Mouse (Mus musculus): ENCODE measurements around the gene Tnip3. TPM values are rescaled to one million over a fixed set of nuclear protein-coding genes. Genes with fewer than 3 reads are reported as not detected.

Tnip3 gene
- polyA plus RNA-seq, 1 experiment from 2014 or later: 0.17 TPM

- H3K4me3 ChIP-seq (ENCODE audit: low read depth, low read length): no peak overlapping the region
- peaks cover 9% of the 10 kb centered on the region; the same call in 1 of the 2 replicates for H3K4me1 ChIP-seq (ENCODE audit: control insufficient read depth, insufficient read depth, low read length)
- no peak overlapping the region for H3K27ac ChIP-seq (replicated peaks; ENCODE audit: low read depth, low read length)
- H3K36me3 ChIP-seq (ENCODE audit: control insufficient read depth, insufficient read depth, low read length): no peaks in the 10 kb centered on the region
- H3K4me2 ChIP-seq (ENCODE audit: low read depth, low read length): no peak overlapping the region
- no peaks in the 10 kb centered on the region for H3K27me3 ChIP-seq (replicated peaks; ENCODE audit: control insufficient read depth, insufficient read depth, low read length)
- H3K9ac ChIP-seq (ENCODE audit: low read depth, low read length): no peak overlapping the region
- 32% methylated on average over 5 of the region's 5 CpGs for WGBS
- H3K9me3 ChIP-seq (ENCODE audit: control insufficient read depth, low read length): no peaks in the 10 kb centered on the region
- DNase-seq (ENCODE audit: low spot score): no peak
- ATAC-seq (ENCODE audit: low read depth): no peak
These were observed 12.3 kb downstream of the Tnip3 start for GRCm38 (mm10) chr6:65537327-65537884.

GRCm38 (mm10) chr6:65538022-65538652 lies 13.0 kb downstream of the Tnip3 start:
- no peaks in the 10 kb centered on the region for H3K27me3 ChIP-seq (replicated peaks; ENCODE audit: control insufficient read depth, insufficient read depth, low read length)
- DNase-seq (ENCODE audit: low spot score) (no peak), ATAC-seq (ENCODE audit: low read depth) (no peak)
- no peak overlapping the region for H3K9ac ChIP-seq (ENCODE audit: low read depth, low read length)
- 55% methylated on average over 9 of the region's 9 CpGs for WGBS
- H3K27ac ChIP-seq (replicated peaks; ENCODE audit: low read depth, low read length): no peak overlapping the region
- H3K4me1 ChIP-seq (ENCODE audit: control insufficient read depth, insufficient read depth, low read length): peaks cover 9% of the 10 kb centered on the region; the same call in 1 of the 2 replicates
- no peak overlapping the region for H3K4me3 ChIP-seq (ENCODE audit: low read depth, low read length)
- H3K9me3 ChIP-seq (ENCODE audit: control insufficient read depth, low read length): no peaks in the 10 kb centered on the region
- no peak overlapping the region for H3K4me2 ChIP-seq (ENCODE audit: low read depth, low read length)
- H3K36me3 ChIP-seq (ENCODE audit: control insufficient read depth, insufficient read depth, low read length): no peaks in the 10 kb centered on the region

GRCm38 (mm10) chr6:65538921-65539320 lies 13.8 kb downstream of the Tnip3 start:
- 55% methylated on average over 3 of the region's 3 CpGs for WGBS
- no peak overlapping the region for H3K4me2 ChIP-seq (ENCODE audit: low read depth, low read length)
- ATAC-seq (ENCODE audit: low read depth): no peak
- DNase-seq (ENCODE audit: low spot score): no peak
- no peak overlapping the region for H3K4me3 ChIP-seq (ENCODE audit: low read depth, low read length)
- no peaks in the 10 kb centered on the region for H3K27me3 ChIP-seq (replicated peaks; ENCODE audit: control insufficient read depth, insufficient read depth, low read length)
- H3K27ac ChIP-seq (replicated peaks; ENCODE audit: low read depth, low read length): no peak overlapping the region
- H3K36me3 ChIP-seq (ENCODE audit: control insufficient read depth, insufficient read depth, low read length): no peaks in the 10 kb centered on the region
- no peak overlapping the region for H3K9ac ChIP-seq (ENCODE audit: low read depth, low read length)
- H3K9me3 ChIP-seq (ENCODE audit: control insufficient read depth, low read length): no peaks in the 10 kb centered on the region
- peaks cover 15% of the 10 kb centered on the region; the same call in 1 of the 2 replicates for H3K4me1 ChIP-seq (ENCODE audit: control insufficient read depth, insufficient read depth, low read length)

- WGBS: 39% methylated on average over 2 of the region's 2 CpGs
- Histone ChIP-seq H3K9ac (ENCODE audit: low read depth, low read length) (no peak overlapping the region), H3K9me3 (ENCODE audit: control insufficient read depth, low read length) (no peaks in the 10 kb centered on the region), H3K4me1 (ENCODE audit: control insufficient read depth, insufficient read depth, low read length) (peaks cover 18% of the 10 kb centered on the region; the same call in 1 of the 2 replicates), H3K4me2 (ENCODE audit: low read depth, low read length) (no peak overlapping the region), H3K27me3 (replicated peaks; ENCODE audit: control insufficient read depth, insufficient read depth, low read length) (no peaks in the 10 kb centered on the region), H3K36me3 (ENCODE audit: control insufficient read depth, insufficient read depth, low read length) (no peaks in the 10 kb centered on the region), H3K4me3 (ENCODE audit: low read depth, low read length) (no peak overlapping the region), H3K27ac (replicated peaks; ENCODE audit: low read depth, low read length) (no peak overlapping the region)
- no peak for ATAC-seq (ENCODE audit: low read depth)
- peak; percentile 55 for DNase-seq (ENCODE audit: low spot score)
These were observed 15.0 kb downstream of the Tnip3 start for GRCm38 (mm10) chr6:65540138-65540537.

GRCm38 (mm10) chr6:65541094-65541493 lies 16.0 kb downstream of the Tnip3 start:
- ATAC-seq (ENCODE audit: low read depth) (no peak), DNase-seq (ENCODE audit: low spot score) (no peak)
- H3K9me3 ChIP-seq (ENCODE audit: control insufficient read depth, low read length): no peaks in the 10 kb centered on the region
- 75% methylated on average over 3 of the region's 3 CpGs for WGBS
- no peak overlapping the region for H3K4me3 ChIP-seq (ENCODE audit: low read depth, low read length)
- no peaks in the 10 kb centered on the region for H3K27me3 ChIP-seq (replicated peaks; ENCODE audit: control insufficient read depth, insufficient read depth, low read length)
- H3K36me3 ChIP-seq (ENCODE audit: control insufficient read depth, insufficient read depth, low read length): no peaks in the 10 kb centered on the region
- no peak overlapping the region for H3K27ac ChIP-seq (replicated peaks; ENCODE audit: low read depth, low read length)
- H3K4me2 ChIP-seq (ENCODE audit: low read depth, low read length): no peak overlapping the region
- no peak overlapping the region for H3K9ac ChIP-seq (ENCODE audit: low read depth, low read length)
- H3K4me1 ChIP-seq (ENCODE audit: control insufficient read depth, insufficient read depth, low read length): peaks cover 18% of the 10 kb centered on the region; the same call in 1 of the 2 replicates

GRCm38 (mm10) chr6:65542391-65542790 lies 17.3 kb downstream of the Tnip3 start:
- Histone ChIP-seq H3K4me2 (ENCODE audit: low read depth, low read length) (no peak overlapping the region), H3K4me1 (ENCODE audit: control insufficient read depth, insufficient read depth, low read length) (peaks cover 18% of the 10 kb centered on the region; the same call in 1 of the 2 replicates), H3K4me3 (ENCODE audit: low read depth, low read length) (no peak overlapping the region), H3K27me3 (replicated peaks; ENCODE audit: control insufficient read depth, insufficient read depth, low read length) (no peaks in the 10 kb centered on the region), H3K36me3 (ENCODE audit: control insufficient read depth, insufficient read depth, low read length) (no peaks in the 10 kb centered on the region), H3K27ac (replicated peaks; ENCODE audit: low read depth, low read length) (peak overlapping the region; percentile 35; the same call in 1 of the 2 replicates), H3K9me3 (ENCODE audit: control insufficient read depth, low read length) (no peaks in the 10 kb centered on the region), H3K9ac (ENCODE audit: low read depth, low read length) (no peak overlapping the region)
- ATAC-seq (ENCODE audit: low read depth): no peak
- no peak for DNase-seq (ENCODE audit: low spot score)
- 30% methylated on average over 3 of the region's 3 CpGs for WGBS

GRCm38 (mm10) chr6:65542913-65543312 lies 17.8 kb downstream of the Tnip3 start:
- no peak for ATAC-seq (ENCODE audit: low read depth)
- WGBS: 5% methylated on average over 1 of the region's 1 CpGs
- H3K27ac ChIP-seq (replicated peaks; ENCODE audit: low read depth, low read length): 0 out of 2 replicates have a peak overlapping the region, but pooled peaks have one; percentile 10

GRCm38 (mm10) chr6:65563887-65564656 lies 39.0 kb downstream of the Tnip3 start:
- H3K9ac ChIP-seq (ENCODE audit: low read depth, low read length): no peak overlapping the region
- H3K36me3 ChIP-seq (ENCODE audit: control insufficient read depth, insufficient read depth, low read length): no peaks in the 10 kb centered on the region
- no peaks in the 10 kb centered on the region for H3K4me1 ChIP-seq (ENCODE audit: control insufficient read depth, insufficient read depth, low read length)
- no peak for DNase-seq (ENCODE audit: low spot score)
- no peak overlapping the region for H3K27ac ChIP-seq (replicated peaks; ENCODE audit: low read depth, low read length)
- no peak overlapping the region for H3K4me3 ChIP-seq (ENCODE audit: low read depth, low read length)
- 56% methylated on average over 3 of the region's 3 CpGs for WGBS
- no peaks in the 10 kb centered on the region for H3K27me3 ChIP-seq (replicated peaks; ENCODE audit: control insufficient read depth, insufficient read depth, low read length)
- H3K4me2 ChIP-seq (ENCODE audit: low read depth, low read length): no peak overlapping the region
- H3K9me3 ChIP-seq (ENCODE audit: control insufficient read depth, low read length): no peaks in the 10 kb centered on the region
- ATAC-seq (ENCODE audit: low read depth): no peak

More at GRCm38 (mm10) chr6:65542913-65543312, 17.8 kb downstream of the Tnip3 start:
- no peaks in the 10 kb centered on the region for H3K27me3 ChIP-seq (replicated peaks; ENCODE audit: control insufficient read depth, insufficient read depth, low read length)
- H3K4me2 ChIP-seq (ENCODE audit: low read depth, low read length): no peak overlapping the region
- no peak overlapping the region for H3K4me3 ChIP-seq (ENCODE audit: low read depth, low read length)
- no peaks in the 10 kb centered on the region for H3K9me3 ChIP-seq (ENCODE audit: control insufficient read depth, low read length)
- no peak overlapping the region for H3K9ac ChIP-seq (ENCODE audit: low read depth, low read length)
- H3K4me1 ChIP-seq (ENCODE audit: control insufficient read depth, insufficient read depth, low read length): peaks cover 18% of the 10 kb centered on the region; the same call in 1 of the 2 replicates
- DNase-seq (ENCODE audit: low spot score): peak; percentile 56
- H3K36me3 ChIP-seq (ENCODE audit: control insufficient read depth, insufficient read depth, low read length): no peaks in the 10 kb centered on the region

Data from embryonic facial prominence, embryonic 14.5 days (tissue).